Mouse (Mus musculus) MEL (cell line): ENCODE results near the gene Gm13283.
"Not testable (repeated sequence)": the region's sequence is repeated elsewhere in the genome, so short reads cannot be mapped to it uniquely, and the experiment has no call there.

Experiments used
- CTCF ChIP-seq, 3 experiments: IDR thresholded peaks in 2 of 3; conservative IDR thresholded peaks in 1 of 3; 2 replicates each; pipeline ENCODE4 v1.5.1; 2011 to 2012; ENCODE audit warnings: low read length in 3 of 3, low read depth in 2 of 3, mild to moderate bottlenecking in 2 of 3, improper control_type of control experiment in 1 of 3, inconsistent platforms in 1 of 3, mixed read lengths in 1 of 3, moderate library complexity in 1 of 3; ENCODE audit not compliant: control insufficient read depth in 1 of 3, insufficient read depth in 1 of 3, poor library complexity in 1 of 3, severe bottlenecking in 1 of 3
- E2F4 ChIP-seq: IDR thresholded peaks from 2 replicates; pipeline ENCODE4 v1.6.1; 2011; ENCODE audit warnings: low read depth, low read length, improper control_type of control experiment, borderline replicate concordance
- JUND ChIP-seq: IDR thresholded peaks from 2 replicates; pipeline ENCODE4 v1.6.1; 2011; ENCODE audit warnings: low read depth, mild to moderate bottlenecking, improper control_type of control experiment, low read length
- POLR2A ChIP-seq, 2 experiments: IDR thresholded peaks; 2 replicates each; pipeline ENCODE4 v1.6.1; 2011 to 2012; ENCODE audit warnings: low read length in 2 of 2, mild to moderate bottlenecking in 2 of 2, control low read depth in 1 of 2, improper control_type of control experiment in 1 of 2, low read depth in 1 of 2, moderate library complexity in 1 of 2; ENCODE audit not compliant: control insufficient read depth in 1 of 2, insufficient read depth in 1 of 2, poor library complexity in 1 of 2

DNA sequence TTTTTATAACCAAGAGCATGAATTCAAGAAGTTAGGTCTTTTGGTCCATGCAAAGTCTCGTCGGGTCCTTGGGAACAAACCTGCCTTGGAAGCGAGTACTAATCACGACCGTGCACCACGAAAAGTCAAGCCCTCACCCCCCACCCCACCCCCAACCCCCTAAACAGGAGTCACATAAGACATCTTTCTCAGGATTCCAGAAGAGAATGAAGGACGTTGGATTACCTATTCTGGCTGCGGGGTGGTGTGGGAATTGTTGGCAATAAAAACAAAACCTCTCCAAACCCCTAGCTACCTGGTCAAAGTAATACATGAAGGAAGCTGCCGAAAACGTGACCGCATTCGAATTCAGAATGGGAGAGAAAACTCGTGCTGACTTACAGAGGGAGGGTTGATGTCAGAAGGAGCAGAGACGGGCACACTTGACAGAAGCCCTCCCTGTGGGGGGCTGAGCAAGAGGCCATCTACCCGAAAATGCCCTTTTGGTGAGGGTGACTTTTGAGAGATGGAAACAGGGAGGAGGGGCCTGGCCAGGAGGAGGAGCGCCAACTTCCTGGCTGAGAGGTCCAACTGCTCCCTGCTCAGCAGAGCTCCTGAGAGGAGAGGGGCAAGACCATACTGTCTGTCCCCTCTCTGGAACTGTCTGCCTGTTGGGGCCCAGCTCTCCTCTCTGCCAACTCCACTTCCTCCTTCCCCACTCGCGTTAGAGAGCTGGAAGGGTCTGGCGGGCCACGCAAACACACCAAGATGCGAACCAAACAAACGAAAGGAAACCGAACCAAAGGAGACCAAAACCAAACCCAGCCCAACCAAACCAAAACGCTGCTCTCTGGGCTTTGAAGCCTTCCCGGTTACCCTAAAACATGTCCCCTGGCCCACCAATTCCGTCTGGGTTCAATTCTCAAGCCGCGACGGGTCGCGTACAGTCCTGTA is 3.1 kb upstream of the Gm13283 start:
- TF ChIP-seq POLR2A (IDR thresholded peaks at IDR 0.05; ENCODE audit: control insufficient read depth in 1 of 2, insufficient read depth in 1 of 2, low read depth in 1 of 2, low read length in 2 of 2, poor library complexity in 1 of 2); CTCF (IDR thresholded peaks at IDR 0.05 in 2 of 3, conservative IDR thresholded peaks at IDR 0.05 in 1 of 3; ENCODE audit: control insufficient read depth in 1 of 3, insufficient read depth in 1 of 3, low read depth in 2 of 3, low read length in 3 of 3, poor library complexity in 1 of 3, severe bottlenecking in 1 of 3); E2F4; JUND: not testable (repeated sequence)
